Mouse (Mus musculus) layer of hippocampus, adult 2 months (tissue): ENCODE results near the gene Gpr183. TPM values are rescaled to one million over a fixed set of nuclear protein-coding genes. Genes with fewer than 3 reads are reported as not detected.

Experiments used
- DNase-seq, 2 experiments: peaks; one replicate each; pipeline ENCODE4 v3.0.0; 2022; ENCODE audit warnings: low spot score in 2 of 2
- H3K27ac ChIP-seq: fragments of 200-600 bp; 2 replicates; pipeline ENCODE4 v1.8.1; 2022
- H3K4me3 ChIP-seq: fragments of 200-600 bp; 2 replicates; pipeline ENCODE4 v1.8.1; 2022; ENCODE audit warnings: mild to moderate bottlenecking
- CTCF ChIP-seq: fragments of 200-600 bp; conservative IDR thresholded peaks from 2 replicates; pipeline ENCODE4 v1.8.1; 2022; ENCODE audit warnings: antibody characterized with exemption, mild to moderate bottlenecking, moderate library complexity
- total RNA-seq, 2 experiments: library from RNA; stranded (reverse); gene quantifications; 2 replicates each; pipeline ENCODE4 v1.2.3; 2021

Gpr183 gene
- total RNA-seq, 2 experiments from 2014 or later: 0.56 to 1.0 TPM

- no peak for TF ChIP-seq CTCF
- H3K4me3 ChIP-seq: no peak overlapping the region
- DNase-seq: no peak
- H3K27ac ChIP-seq: no peak overlapping the region
Observed at GRCm38 (mm10) chr14:121981531-121981930, 16.5 kb upstream of the Gpr183 start.

- Histone ChIP-seq H3K4me3 (no peak overlapping the region), H3K27ac (no peak overlapping the region)
- no peak for TF ChIP-seq CTCF
- no peak for DNase-seq
Observed at GRCm38 (mm10) chr14:121973114-121973513, 8.1 kb upstream of the Gpr183 start.

GRCm38 (mm10) chr14:121970402-121970801 is 5.4 kb upstream of the Gpr183 start:
- no peak for DNase-seq
- Histone ChIP-seq H3K4me3 (no peak overlapping the region), H3K27ac (no peak overlapping the region)
- no peak for TF ChIP-seq CTCF

GRCm38 (mm10) chr14:121967095-121967494 is 2.1 kb upstream of the Gpr183 start:
- TF ChIP-seq CTCF: no peak
- Histone ChIP-seq H3K4me3 (no peak overlapping the region), H3K27ac (no peak overlapping the region)
- DNase-seq: no peak

GRCm38 (mm10) chr14:121965461-121965860 is 466 bp upstream of the Gpr183 start:
- no peak for TF ChIP-seq CTCF

GRCm38 (mm10) chr14:121963942-121964335 is 1.1 kb downstream of the Gpr183 start:
- TF ChIP-seq CTCF: no peak
- Histone ChIP-seq H3K4me3 (peak overlapping the region; percentile 6; the same call in 1 of the 2 replicates), H3K27ac (peak overlapping the region; percentile 32; the same call in 1 of the 2 replicates)
- DNase-seq: no peak

More at GRCm38 (mm10) chr14:121965461-121965860, 466 bp upstream of the Gpr183 start:
- no peak overlapping the region for H3K4me3 ChIP-seq
- H3K27ac ChIP-seq: no peak overlapping the region
- DNase-seq: no peak

- no peak for TF ChIP-seq CTCF
- peak in 1 of 2 experiments; percentile 33 for DNase-seq
Observed at GRCm38 (mm10) chr14:121963251-121963941, 1.6 kb downstream of the Gpr183 start.

GRCm38 (mm10) chr14:121962128-121962890 is 2.7 kb downstream of the Gpr183 start:
- Histone ChIP-seq H3K4me3 (no peak overlapping the region), H3K27ac (peak overlapping the region; percentile 20; the same call in 1 of the 2 replicates)
- DNase-seq: no peak
- TF ChIP-seq CTCF: no peak

More at GRCm38 (mm10) chr14:121963251-121963941, 1.6 kb downstream of the Gpr183 start:
- Histone ChIP-seq H3K27ac (peak overlapping the region; percentile 32; the same call in 1 of the 2 replicates), H3K4me3 (peak overlapping the region; percentile 6; the same call in 1 of the 2 replicates)

GRCm38 (mm10) chr14:121961496-121962127 is 3.4 kb downstream of the Gpr183 start:
- peak overlapping the region; percentile 20; the same call in 1 of the 2 replicates for H3K27ac ChIP-seq
- no peak for TF ChIP-seq CTCF
- no peak for DNase-seq
- H3K4me3 ChIP-seq: no peak overlapping the region

- H3K4me3 ChIP-seq: no peak overlapping the region
- no peak for TF ChIP-seq CTCF
- no peak for DNase-seq
- no peak overlapping the region for H3K27ac ChIP-seq
Observed at GRCm38 (mm10) chr14:121960997-121961396, 4.0 kb downstream of the Gpr183 start.

GRCm38 (mm10) chr14:121960531-121960930 is 4.5 kb downstream of the Gpr183 start:
- no peak overlapping the region for H3K27ac ChIP-seq
- no peak for DNase-seq
- no peak for TF ChIP-seq CTCF
- no peak overlapping the region for H3K4me3 ChIP-seq

GRCm38 (mm10) chr14:121960031-121960430 is 5.0 kb downstream of the Gpr183 start:
- H3K4me3 ChIP-seq: no peak overlapping the region
- no peak for TF ChIP-seq CTCF
- DNase-seq: no peak
- H3K27ac ChIP-seq: no peak overlapping the region

- no peak for TF ChIP-seq CTCF
Observed at GRCm38 (mm10) chr14:121959538-121959980, 5.4 kb downstream of the Gpr183 start.

More at GRCm38 (mm10) chr14:121959538-121959980, 5.4 kb downstream of the Gpr183 start:
- DNase-seq: no peak
- H3K4me3 ChIP-seq: no peak overlapping the region
- no peak overlapping the region for H3K27ac ChIP-seq
